Mouse (Mus musculus) cerebellum, postnatal 10 days (tissue): ENCODE measurements around the gene Casp7.

Source experiments
- DNase-seq, 2 experiments: peaks; one replicate each; pipeline ENCODE4 v3.0.0; 2021; ENCODE audit warnings: mixed read lengths in 2 of 2

Casp7 gene

GRCm38 (mm10) chr19:56425492-56425891, 28.6 kb downstream of the Casp7 start:
- DNase-seq = peak in 1 of 2 experiments; percentile 22

GRCm38 (mm10) chr19:56430369-56430768, 33.4 kb downstream of the Casp7 start:
- DNase-seq = no peak

GRCm38 (mm10) chr19:56432706-56433105, 35.8 kb downstream of the Casp7 start:
- no peak for DNase-seq

GRCm38 (mm10) chr19:56433581-56433980, 36.7 kb downstream of the Casp7 start:
- no peak for DNase-seq

GRCm38 (mm10) chr19:56436380-56436779, 39.5 kb downstream of the Casp7 start:
- DNase-seq = peak; percentile 58 to 64

GRCm38 (mm10) chr19:56438357-56439071, 41.6 kb downstream of the Casp7 start:
- no peak for DNase-seq

- DNase-seq = no peak
Measured at GRCm38 (mm10) chr19:56439072-56439434, 42.1 kb downstream of the Casp7 start.

- no peak for DNase-seq
Measured at GRCm38 (mm10) chr19:56443445-56443844, 46.5 kb downstream of the Casp7 start.

GRCm38 (mm10) chr19:56448784-56449183, 51.9 kb downstream of the Casp7 start:
- no peak for DNase-seq

GRCm38 (mm10) chr19:56449537-56449936, 52.6 kb downstream of the Casp7 start:
- no peak for DNase-seq

- no peak for DNase-seq
Measured at GRCm38 (mm10) chr19:56450892-56451291, 54.0 kb downstream of the Casp7 start.

- no peak for DNase-seq
Measured at GRCm38 (mm10) chr19:56451867-56452266, 54.9 kb downstream of the Casp7 start.

GRCm38 (mm10) chr19:56452421-56452820, 55.5 kb downstream of the Casp7 start:
- DNase-seq = no peak

- peak in 1 of 2 experiments; percentile 23 for DNase-seq
Measured at GRCm38 (mm10) chr19:56454862-56455261, 57.9 kb downstream of the Casp7 start.

GRCm38 (mm10) chr19:56455369-56455768, 58.4 kb downstream of the Casp7 start:
- peak; percentile 74 to 80 for DNase-seq

- peak in 1 of 2 experiments; percentile 24 for DNase-seq
Measured at GRCm38 (mm10) chr19:56457569-56457968, 60.6 kb downstream of the Casp7 start.

GRCm38 (mm10) chr19:56459154-56460050, 62.5 kb downstream of the Casp7 start:
- DNase-seq = peak; percentile 57 to 64

GRCm38 (mm10) chr19:56460241-56460640, 63.3 kb downstream of the Casp7 start:
- DNase-seq = peak; percentile 50 to 54

GRCm38 (mm10) chr19:56461522-56462101, 64.7 kb downstream of the Casp7 start, which contains the start of gene Plekhs1:
TSS of gene Plekhs1 (plus strand) at chr19:56461640.
- DNase-seq = peak; percentile 53 to 56

- no peak for DNase-seq
Measured at GRCm38 (mm10) chr19:56462786-56463185, 65.9 kb downstream of the Casp7 start.

GRCm38 (mm10) chr19:56466486-56466885, 69.6 kb downstream of the Casp7 start:
- DNase-seq = no peak

- no peak for DNase-seq
Measured at GRCm38 (mm10) chr19:56470286-56471020, 73.5 kb downstream of the Casp7 start.

GRCm38 (mm10) chr19:56471934-56472333, 75.0 kb downstream of the Casp7 start:
- peak in 1 of 2 experiments; percentile 27 for DNase-seq
